Mouse (Mus musculus) olfactory bulb, adult 2 months (tissue): ENCODE data around the gene Il18.

Experiments
- CTCF ChIP-seq: fragments of 200-500 bp; IDR thresholded peaks from 2 replicates; pipeline ENCODE4 v1.5.1; 2012; ENCODE audit warnings: low read depth, mild to moderate bottlenecking, low read length, moderate library complexity; ENCODE audit not compliant: insufficient read depth
- POLR2A ChIP-seq: fragments of 200-500 bp; IDR thresholded peaks from 2 replicates; pipeline ENCODE4 v1.6.1; 2012; ENCODE audit warnings: mild to moderate bottlenecking, low read depth, low read length, moderate library complexity; ENCODE audit not compliant: insufficient read depth

DNA sequence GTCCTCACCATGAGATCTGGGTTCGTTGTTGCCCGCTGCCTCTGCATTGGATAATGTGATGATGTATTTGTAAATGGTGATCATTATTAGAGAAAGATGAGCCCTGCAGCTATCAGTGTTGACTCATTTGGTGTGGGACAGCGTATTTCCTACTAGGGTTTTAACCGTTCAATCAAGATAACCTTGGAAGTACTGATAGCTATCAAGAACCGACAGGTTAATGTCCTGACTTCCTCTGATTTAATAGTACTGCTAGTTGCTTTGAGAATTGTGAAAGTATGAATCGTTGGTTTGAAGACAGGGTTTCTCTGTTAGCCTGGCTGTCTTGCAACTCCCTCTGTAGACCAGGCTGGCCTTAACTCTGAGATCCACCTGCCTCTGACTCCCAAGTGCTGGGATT, 49.7 kb downstream of the Il18 start:
- TF ChIP-seq CTCF (no peak), POLR2A (no peak)
